Mouse (Mus musculus): ENCODE measurements around the gene Tulp1.

- TF ChIP-seq POLR2A (IDR thresholded peaks at IDR 0.05; ENCODE audit: low read depth, low read length) (no peak), CTCF (IDR thresholded peaks at IDR 0.05; ENCODE audit: borderline replicate concordance, insufficient read depth, low read length) (no peak)
Observed at GRCm38 (mm10) chr17:28362653-28363292, 2.2 kb downstream of the Tulp1 start.

Measured in embryonic fibroblast, embryonic 13.5 days (primary cell).